Mouse (Mus musculus) T-helper 2 cell (primary cell): ENCODE results near the gene Bri3.
"Not testable (repeated sequence)": the region's sequence is repeated elsewhere in the genome, so short reads cannot be mapped to it uniquely, and the experiment has no call there.

ENCODE experiments used
- in situ Hi-C: fragments of 300-600 bp; cut with MboI, MseI; formaldehyde crosslinking; loops from one replicate; pipeline ENCODE4 v1.15.1; 2025; ENCODE audit warnings: high pct_unique_total_duplicates

Gene Bri3

DNA sequence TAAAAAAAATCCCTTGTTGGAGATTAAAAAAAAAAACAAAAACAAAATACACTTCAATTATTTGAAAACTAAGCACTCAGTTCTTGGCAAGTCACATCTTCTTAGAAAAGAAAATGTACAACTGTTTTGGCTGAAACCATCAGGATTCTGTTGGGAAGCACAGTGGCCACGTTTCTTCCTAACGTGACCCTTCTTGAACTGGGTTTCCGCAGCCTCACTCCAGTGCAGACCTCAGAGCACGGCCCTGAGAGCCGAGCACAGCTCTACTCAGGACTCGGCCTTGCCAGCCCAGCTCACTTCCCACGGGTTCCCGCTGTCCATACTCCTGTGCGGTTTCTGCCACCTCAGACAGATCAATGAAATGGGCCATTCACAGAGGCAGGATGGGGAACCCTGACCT, 44.2 kb downstream of the Bri3 start:
- in situ Hi-C loops = no loop called here

DNA sequence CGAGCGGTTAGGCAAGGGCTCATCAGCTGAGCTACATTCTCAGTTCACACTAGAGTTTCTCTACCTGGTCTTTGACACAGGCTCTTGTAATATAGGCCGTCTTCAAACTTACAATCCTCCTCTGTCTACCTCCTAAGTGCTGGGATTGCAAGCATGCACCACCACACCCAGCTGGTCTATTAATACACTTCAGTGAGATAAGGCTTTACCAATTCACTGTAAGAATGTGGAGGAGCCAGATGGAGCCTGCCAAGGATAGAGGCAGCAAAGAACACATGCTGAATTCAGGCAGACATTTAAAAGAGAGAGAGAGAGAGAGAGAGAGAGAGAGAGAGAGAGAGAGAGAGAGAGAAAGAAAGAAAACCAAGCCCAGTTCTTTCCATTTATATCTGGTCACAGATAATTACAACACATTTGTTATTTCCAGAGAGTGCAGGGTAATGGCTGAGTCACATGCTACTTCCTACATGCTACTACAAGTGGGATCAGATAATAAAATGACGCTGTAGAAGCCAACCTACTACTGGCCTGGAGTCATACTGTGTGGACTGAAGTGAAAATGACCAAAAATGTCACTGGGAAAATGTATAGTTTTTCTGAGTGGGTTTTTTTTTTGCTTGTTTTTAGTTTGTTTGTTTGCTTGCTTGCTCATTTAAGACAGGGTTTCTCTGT, 45.7 kb downstream of the Bri3 start:
- in situ Hi-C loops = no loop called here

DNA sequence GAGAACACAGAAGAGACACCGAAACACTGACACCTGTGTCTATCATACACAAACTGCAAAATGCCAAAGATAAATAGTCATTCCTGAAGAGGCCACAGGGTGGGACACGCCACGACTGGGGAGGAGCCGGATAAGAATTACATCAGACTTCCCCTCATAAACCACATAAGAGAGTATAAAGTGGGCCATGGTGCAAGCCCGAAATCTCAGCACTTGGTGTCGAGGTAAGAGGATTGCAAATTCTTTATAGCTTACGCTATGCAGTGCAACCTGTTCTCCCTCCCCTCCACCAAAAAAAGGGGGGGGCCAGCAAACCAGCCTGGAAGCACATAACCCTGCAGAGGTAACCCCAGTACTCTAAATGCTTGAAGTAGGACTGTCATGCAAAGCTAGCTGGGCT, 50.7 kb downstream of the Bri3 start:
- in situ Hi-C loops = no loop called here

DNA sequence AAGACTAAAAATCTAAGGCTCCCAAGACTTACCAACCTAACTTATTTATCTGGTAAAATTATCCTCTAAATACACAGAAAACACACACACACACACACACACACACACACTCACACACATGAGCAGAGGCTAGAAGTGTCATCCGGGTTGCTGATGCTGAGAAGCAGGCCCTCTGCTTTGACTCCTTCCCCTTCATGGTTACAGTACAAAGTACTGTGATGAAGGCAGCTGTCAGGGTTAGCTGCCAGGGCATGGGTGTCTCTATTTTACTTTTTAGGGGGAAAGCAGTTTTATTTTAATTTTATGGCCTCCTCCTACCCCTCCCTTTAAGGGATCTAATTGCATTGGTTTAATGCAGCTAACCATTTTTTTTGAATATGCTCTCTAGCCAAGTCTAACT, 51.1 kb downstream of the Bri3 start:
- in situ Hi-C loops = no loop called here

DNA sequence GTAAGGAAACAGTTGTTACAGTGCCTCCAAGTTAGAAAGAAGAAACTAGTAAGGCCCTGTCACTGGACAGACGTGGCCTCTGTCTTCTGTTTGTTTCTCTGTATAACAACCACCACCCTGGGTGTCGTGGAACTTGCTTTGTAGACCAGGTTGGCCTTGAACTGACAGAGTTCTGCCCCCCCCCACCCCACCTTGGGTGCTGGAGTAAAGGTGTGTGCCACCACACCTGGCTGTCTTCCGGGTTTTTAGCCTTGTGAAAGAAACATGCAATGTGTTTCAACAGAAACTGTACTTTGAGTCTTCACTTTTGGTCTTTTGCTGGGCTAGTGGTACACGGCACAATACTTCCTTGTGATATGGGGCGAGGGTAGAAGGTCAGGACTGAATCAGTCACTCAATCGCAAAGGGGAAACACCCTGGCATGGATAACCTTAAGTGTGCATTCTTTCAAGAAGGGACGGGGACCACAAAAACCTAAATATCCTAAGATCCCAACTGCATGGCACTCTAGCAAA, 51.9 kb downstream of the Bri3 start:
- in situ Hi-C loops = no loop called here

DNA sequence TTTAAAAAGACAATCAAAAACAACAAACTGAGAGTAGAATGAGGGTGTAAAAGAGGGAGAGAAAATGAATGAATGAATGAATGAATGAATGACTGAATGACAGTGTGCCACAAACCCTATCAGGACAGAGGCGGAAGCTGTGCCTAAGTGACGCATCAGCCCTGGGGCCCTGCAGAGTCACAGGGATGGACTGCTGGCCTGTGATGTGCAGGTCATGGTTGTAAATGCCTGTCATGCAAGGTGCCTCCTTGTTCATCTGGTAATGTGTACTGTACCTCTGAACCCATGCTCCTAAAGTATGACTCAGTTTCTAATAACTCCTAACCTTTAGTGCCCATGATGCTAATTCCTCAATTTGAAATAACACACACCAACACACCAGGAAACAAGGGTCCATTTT, 58.8 kb downstream of the Bri3 start:
- in situ Hi-C loops = no loop called here

DNA sequence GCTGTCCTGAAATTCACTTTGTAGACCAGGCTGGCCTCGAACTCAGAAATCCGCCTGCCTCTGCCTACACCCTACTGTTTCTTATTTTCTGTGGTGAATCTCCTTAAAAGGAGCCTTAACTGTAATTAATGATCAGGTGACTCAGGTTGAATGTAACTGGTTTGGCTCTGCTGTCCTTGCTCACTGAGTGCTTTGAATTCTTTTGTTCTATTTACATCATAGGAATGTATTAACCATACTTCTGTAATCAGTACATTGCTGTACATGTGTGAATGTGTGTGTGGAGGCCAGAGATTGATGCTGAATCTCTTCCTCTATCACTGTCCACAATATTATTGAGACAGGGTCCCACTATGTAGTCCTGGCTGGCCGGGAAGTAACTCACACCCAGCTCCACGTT, 64.7 kb downstream of the Bri3 start:
- in situ Hi-C loops = no loop called here

DNA sequence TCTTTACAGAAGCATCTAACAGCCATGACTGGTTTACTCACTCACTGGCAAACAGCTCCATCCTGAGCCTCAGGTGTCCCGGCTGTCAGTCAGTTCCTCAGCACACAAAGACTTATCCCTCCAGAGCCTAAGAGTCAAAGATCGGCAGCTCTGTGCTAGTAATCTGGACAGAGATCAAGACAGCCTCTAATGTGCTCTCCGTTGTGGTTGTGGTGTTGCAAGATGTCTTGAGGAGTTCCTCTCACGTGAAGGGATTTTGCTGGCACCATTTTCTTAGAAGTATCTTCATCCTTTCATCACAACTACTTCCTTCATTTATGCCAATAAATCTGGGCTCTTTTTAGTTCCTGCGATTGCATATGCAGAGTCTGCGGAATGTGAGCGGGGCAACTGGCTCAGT, 67.9 kb downstream of the Bri3 start:
- in situ Hi-C loops = no loop called here

DNA sequence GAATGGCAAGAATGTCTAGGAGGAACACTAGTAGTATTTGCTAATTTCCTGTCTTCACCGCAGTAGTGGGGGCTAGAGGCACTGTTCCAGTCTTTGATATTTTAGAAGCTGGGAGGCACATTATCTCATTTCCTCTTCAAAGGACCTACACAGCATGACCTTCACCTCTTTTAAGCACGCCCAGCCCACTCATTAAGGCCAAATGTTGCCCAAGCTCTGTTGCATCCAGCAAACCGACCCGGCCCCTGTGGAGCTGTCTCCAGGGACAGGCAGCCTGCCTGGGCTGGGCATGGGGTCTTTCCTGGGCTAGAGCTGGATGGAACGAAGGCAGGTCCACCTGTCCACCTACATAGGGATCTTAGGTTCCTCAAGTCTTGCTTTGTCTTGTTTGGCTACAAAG, 69.1 kb downstream of the Bri3 start:
- in situ Hi-C loops = no loop called here

DNA sequence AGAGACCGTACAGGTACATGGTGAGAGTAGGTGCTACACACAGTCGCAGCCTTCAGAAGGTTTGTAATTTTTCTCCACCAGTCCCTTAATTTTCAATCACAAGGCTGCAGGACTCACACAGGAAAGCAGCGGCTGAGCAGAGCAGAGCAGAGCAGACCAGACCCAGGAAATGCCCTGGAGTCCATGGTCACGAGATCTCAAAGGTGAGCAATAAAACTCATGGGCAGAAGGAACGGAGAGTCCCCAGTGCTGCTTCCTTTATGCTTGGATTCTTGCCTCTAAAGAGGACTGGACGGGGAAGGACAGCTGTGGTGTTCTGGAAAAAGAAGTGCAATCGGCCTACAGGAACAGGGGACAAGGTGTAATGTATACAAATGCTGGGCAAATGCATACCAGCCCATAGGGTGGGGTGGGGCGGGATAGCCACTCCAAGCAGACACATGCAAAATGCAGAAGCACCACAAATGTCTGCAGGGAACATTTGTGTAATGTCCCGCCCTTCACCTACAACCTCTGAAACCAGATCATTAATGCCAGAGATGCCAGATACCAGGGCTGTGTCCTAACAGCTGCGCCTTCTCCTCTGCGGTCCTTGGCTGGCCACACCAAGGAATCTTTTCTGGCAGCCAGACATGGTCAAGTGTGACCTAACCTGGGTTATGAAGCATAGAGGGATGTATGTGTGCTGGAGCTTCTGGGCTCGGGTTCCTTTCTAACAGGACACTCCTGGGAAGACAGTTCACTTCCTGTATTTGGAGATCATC, 70.7 kb downstream of the Bri3 start:
- in situ Hi-C loops = no loop called here

DNA sequence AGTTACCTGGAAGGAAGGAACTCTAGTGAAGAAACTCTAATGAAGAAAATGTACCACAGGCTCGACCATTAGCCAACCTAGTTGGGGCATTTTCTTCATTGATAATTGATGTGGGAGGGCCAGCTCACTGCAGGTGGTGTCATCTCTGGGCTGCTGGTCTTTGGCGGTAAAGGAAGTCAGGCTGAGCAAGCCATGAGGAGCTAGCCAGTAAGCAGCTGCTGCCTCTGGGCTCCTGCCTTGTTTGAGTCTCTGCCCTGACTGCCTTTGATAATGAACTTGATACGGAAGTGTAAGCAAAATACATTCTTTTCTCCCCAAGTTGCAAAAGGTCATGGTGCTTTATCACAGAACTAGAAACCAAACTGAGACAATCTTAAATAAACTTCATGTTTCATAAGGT, 72.2 kb downstream of the Bri3 start:
- in situ Hi-C loops = no loop called here

DNA sequence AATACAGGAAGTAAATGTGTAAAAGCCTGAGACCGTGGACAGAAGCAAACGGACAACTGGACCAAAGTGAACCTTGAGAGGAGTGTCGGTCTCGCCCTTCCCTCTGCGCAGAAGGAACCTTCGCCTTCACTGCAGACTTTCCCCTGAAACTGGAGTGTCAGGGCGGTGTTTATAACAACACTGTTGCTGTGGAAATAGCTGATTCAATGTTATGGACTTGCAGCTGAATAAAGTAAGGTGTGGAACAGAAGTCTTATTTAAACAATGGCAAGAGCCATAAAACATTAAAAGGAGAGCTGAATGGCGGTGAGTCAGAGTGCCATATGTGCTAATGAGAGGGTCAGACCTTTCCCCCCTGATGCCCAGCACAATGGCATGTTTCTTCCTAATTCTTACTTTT, 73.2 kb downstream of the Bri3 start:
- in situ Hi-C loops = no loop called here

DNA sequence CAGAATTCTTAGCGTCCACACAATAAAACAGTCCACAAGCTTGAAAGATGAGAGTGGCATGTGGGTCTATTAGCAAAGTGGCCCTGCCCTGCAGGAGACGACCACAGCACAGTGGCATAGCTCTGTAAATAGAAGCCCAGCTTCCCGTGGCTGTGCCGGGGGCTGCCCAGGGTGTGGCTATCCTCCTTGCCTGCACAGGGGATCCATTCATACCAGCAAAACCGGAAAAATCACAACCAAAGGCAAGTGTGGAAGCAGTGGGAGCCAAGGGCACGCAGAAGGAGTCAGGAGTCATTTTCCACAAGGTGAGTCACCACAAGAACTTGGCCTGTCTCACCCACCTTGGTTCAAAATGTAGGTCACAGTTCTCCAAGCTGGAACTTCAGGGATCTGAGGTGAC, 74.0 kb downstream of the Bri3 start:
- in situ Hi-C loops = no loop called here

DNA sequence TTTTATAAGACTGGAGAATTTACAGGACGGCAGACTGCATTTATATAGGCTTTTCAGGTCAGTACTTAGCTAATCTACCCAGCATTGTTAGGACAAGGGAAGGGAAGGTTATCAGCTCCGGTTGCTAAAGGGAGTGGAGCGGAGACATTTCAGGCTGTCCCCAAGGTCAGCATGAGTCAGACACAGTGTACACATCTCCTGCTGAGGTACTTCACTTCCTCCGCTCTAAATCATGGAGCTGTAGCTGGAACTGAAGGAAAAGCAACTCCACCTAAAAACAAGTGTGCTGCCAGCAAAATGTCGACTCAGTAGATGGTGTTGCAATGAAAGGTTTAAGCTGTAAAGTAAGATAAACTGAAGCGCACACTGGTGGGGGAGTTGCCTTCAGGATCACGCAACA, 77.4 kb downstream of the Bri3 start:
- in situ Hi-C loops = no loop called here

DNA sequence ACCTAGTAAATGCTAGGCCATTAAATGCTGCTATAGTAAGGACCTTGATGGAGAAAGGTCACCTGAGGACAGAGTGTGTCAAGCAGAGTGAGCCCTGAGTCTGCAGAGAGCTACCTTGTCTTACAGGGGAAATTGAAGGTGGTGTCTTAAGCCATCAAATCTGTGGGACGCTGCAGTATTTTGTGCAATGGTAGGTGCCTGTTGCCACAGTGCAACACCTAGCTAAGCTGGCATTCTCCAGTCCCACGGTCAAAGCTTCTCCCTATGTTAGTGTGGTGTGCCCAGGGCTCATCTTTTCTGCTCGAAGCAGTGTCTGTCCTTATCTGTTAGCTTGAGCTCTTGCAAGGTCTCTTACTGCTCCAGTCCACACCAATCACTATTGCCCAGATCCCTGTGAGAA, 78.5 kb downstream of the Bri3 start:
- in situ Hi-C loops = no loop called here

DNA sequence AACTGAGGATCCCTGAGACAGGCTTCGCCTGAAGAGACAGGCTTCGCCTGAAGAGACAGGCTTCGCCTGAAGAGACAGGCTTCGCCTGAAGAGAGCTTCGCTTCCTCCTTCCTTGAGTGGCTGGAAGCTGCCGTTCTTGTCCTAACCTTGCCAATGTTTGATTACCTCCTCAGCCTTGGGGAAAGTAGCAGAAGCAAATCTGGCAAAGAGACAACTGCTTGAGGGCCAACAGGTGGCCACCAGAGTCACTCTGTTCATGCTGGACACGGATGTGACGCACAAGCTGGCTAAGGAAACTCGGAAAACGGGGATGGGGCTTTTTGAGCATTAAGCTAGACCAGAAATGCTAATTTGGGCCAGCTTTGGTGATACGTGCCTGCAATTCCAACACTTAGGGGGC, 89.8 kb downstream of the Bri3 start:
- in situ Hi-C loops = no loop called here

DNA sequence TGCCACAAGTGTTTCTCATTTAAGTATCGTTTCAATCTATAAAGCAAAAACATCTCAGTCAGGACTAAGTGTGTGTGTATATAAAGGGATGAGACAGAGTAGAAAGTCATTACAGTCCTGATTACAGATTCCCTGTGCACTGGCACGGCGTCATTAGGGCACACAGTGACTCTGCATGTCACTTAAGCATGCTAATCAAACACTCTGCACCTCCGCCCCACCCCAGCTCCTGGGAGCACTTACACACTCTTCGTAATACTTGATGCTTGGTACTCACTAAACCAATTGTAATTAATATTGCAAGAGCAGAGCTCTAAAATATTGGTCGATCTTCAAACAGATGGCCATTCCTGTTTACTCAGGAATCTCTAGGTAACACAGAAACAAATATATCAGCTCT, 91.1 kb downstream of the Bri3 start:
- in situ Hi-C loops = not testable (repeated sequence)

DNA sequence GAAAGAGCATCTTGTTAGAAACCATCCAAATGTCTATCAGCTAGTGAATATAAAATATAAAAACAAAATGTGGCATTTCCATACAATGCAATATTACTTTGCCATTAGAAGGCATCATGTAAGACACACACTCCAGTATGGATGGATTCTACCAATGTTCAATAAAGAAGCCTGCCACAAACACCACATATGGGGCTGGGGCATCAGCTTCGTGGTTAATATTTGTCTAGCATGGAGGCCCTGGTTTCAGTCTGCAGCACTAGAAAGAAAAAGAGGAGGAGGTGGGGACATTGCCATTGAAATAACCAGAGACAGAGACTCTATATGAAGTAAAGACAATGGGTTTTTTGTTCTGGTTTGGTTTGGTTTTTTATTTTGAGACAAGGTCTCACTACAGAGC, 94.5 kb downstream of the Bri3 start:
- in situ Hi-C loops = no loop called here

DNA sequence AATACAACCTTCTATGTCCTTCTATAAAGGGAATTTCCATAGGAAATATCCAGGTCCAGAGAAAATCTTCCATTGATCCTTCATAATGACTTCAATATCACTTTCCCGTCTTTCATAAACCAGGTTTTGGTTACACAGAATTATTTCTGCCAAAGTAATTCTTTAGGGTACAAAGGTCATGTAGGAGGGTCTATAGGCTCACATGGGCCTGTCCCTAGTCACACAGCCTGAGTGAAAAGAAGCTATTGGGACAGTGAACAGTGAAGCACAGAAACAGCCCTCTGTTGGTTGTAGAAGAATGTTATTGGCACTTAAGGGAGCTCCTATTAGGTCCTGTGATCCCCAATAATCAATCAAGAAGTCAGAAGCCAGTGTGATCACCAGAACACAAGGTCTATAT, 96.8 kb downstream of the Bri3 start:
- in situ Hi-C loops = loop anchor here (10.0 kb wide), 1 partner anchor 534 kb away; no protein-coding TSS in a partner anchor

DNA sequence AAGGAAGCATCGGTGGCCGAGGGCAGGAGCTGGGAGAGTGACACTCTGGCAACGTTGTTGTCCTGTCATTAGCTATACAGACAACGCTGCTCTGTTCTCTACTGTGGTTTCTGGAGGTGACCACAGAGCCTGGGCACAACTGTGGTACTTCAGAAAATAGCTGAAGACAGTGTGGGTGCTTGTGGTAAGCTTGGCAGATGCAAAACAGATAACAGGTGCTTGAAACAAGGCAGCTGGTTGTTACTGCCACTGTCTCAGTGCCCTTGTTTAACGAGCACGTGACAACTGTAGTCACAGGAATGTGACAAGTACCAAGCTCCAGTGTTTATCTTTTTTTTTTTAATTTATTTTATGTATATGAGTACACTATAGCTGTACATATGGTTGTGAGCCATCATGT, 100.4 kb downstream of the Bri3 start:
- in situ Hi-C loops = loop anchor here (10.0 kb wide), 1 partner anchor 530 kb away; no protein-coding TSS in a partner anchor

DNA sequence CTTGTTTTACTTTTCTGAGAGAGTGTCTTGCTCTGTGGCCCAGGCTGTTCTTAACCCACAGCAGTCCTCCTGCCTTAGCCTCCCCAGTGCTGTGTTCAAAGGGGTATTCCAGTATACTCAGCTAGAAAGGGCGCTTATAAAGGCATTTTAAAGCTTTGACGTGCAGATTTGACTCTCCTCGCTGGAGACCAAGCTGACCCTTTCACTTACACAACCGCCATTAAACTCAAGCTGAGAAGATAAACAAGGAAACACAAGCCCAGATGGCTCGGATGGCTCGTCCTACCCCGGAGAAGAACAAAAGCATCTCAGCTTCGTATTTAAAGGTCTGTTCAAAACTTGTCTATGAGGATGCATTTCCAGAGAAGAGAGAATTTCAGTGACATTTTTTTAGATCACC, 106.9 kb downstream of the Bri3 start:
- in situ Hi-C loops = loop anchor here (25.0 kb wide), 1 partner anchor 861 kb away; the partner anchor contains the start of genes Zkscan14 and Zkscan5

DNA sequence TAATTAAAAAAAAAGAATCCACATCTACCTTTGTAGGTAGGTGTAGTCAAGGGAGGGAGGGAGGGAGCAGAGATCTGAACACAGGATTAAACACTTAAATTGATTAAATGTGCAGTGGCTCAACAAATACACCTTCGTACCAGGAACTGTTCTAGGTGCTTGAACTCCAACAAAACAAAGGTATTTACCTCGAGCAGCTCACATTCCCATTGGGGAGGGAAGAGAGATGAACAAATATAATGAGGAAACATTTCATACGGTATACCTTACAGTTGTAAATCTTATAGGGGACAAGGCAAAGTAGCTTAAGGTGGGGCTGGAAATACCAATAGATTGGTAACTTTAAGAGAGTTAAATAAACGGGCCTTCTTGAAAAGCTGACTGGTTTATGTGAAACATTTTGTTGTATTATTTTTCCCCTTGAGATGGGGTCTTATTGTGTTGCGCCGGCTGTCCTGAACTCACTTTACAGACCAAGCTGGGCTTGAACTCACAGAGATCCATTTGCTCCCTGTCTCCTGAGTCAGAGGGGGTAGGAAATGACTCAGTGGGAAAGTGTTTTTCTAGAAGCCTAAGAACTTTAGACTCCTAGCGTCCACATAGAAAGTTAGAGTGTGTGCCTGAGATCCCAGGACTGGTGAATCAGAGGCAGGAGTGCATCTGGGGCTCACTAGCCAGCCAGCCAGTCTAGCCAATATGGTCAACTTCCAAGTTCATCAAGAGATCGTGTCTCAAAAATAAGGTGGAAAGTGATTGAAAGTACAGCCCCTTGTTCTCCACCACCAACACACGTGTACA, 108.2 kb downstream of the Bri3 start:
- in situ Hi-C loops = loop anchor here (25.0 kb wide), 1 partner anchor 860 kb away; the partner anchor contains the start of genes Zkscan14 and Zkscan5
